Mouse (Mus musculus): ENCODE measurements around the gene Hoxc10. TPM values are rescaled to one million over a fixed set of nuclear protein-coding genes. Genes with fewer than 3 reads are reported as not detected.
A peak's percentile ranks its signal among the peaks of the same experiment; 100 is the strongest.

Gene Hoxc10
- total RNA-seq, 2 experiments from 2014 or later: not detected

- intact Hi-C loops (cut with DNase I): no loop called here
- no peak for DNase-seq (ENCODE audit: low spot score in 2 of 2)
Measured at GRCm38 (mm10) chr15:103002156-103002555, 35.6 kb downstream of the Hoxc10 start.

- intact Hi-C loops (cut with DNase I): no loop called here
- DNase-seq (ENCODE audit: low spot score in 2 of 2): no peak
Measured at GRCm38 (mm10) chr15:103002821-103003448, 36.3 kb downstream of the Hoxc10 start.

GRCm38 (mm10) chr15:103005308-103005707 is 38.7 kb downstream of the Hoxc10 start:
- intact Hi-C loops (cut with DNase I): no loop called here

GRCm38 (mm10) chr15:103005797-103006196 is 39.2 kb downstream of the Hoxc10 start:
- DNase-seq (ENCODE audit: low spot score in 2 of 2): no peak
- intact Hi-C loops (cut with DNase I): no loop called here

More at GRCm38 (mm10) chr15:103005308-103005707, 38.7 kb downstream of the Hoxc10 start:
- DNase-seq (ENCODE audit: low spot score in 2 of 2): no peak

- intact Hi-C loops (cut with DNase I): no loop called here
- DNase-seq (ENCODE audit: low spot score in 2 of 2): no peak
Measured at GRCm38 (mm10) chr15:103006326-103006725, 39.7 kb downstream of the Hoxc10 start.

GRCm38 (mm10) chr15:103009265-103010111 is 42.9 kb downstream of the Hoxc10 start:
- DNase-seq (ENCODE audit: low spot score in 2 of 2): no peak
- intact Hi-C loops (cut with DNase I): no loop called here

GRCm38 (mm10) chr15:103010112-103010846 is 43.7 kb downstream of the Hoxc10 start:
- intact Hi-C loops (cut with DNase I): no loop called here
- no peak for DNase-seq (ENCODE audit: low spot score in 2 of 2)

- intact Hi-C loops (cut with DNase I): no loop called here
- no peak for DNase-seq (ENCODE audit: low spot score in 2 of 2)
Measured at GRCm38 (mm10) chr15:103010847-103011555, 44.4 kb downstream of the Hoxc10 start.

GRCm38 (mm10) chr15:103011928-103012486 is 45.4 kb downstream of the Hoxc10 start:
- intact Hi-C loops (cut with DNase I): loop anchor here (2.0 kb wide), 1 partner anchor 161 kb away; no protein-coding TSS in a partner anchor
- DNase-seq (ENCODE audit: low spot score in 2 of 2): no peak

- peak; percentile 15 to 52 for DNase-seq (ENCODE audit: low spot score in 2 of 2)
Measured at GRCm38 (mm10) chr15:103013238-103013984, 46.8 kb downstream of the Hoxc10 start.

GRCm38 (mm10) chr15:103014166-103015008 is 47.8 kb downstream of the Hoxc10 start:
- no peak for DNase-seq (ENCODE audit: low spot score in 2 of 2)
- intact Hi-C loops (cut with DNase I): no loop called here

More at GRCm38 (mm10) chr15:103013238-103013984, 46.8 kb downstream of the Hoxc10 start:
- intact Hi-C loops (cut with DNase I): loop anchor here (1.0 to 2.0 kb wide), 2 partner anchors 152 to 159 kb away; no protein-coding TSS in a partner anchor

- DNase-seq (ENCODE audit: low spot score in 2 of 2): no peak
- intact Hi-C loops (cut with DNase I): no loop called here
Measured at GRCm38 (mm10) chr15:103015009-103015399, 48.4 kb downstream of the Hoxc10 start.

GRCm38 (mm10) chr15:103015406-103016166 is 49.0 kb downstream of the Hoxc10 start:
- no peak for DNase-seq (ENCODE audit: low spot score in 2 of 2)
- intact Hi-C loops (cut with DNase I): no loop called here

- no peak for DNase-seq (ENCODE audit: low spot score in 2 of 2)
- intact Hi-C loops (cut with DNase I): no loop called here
Measured at GRCm38 (mm10) chr15:103018636-103019035, 52.0 kb downstream of the Hoxc10 start, which contains the start of gene Hoxc4. Gene Hoxc4 (plus strand): TSS chr15:103018934.

GRCm38 (mm10) chr15:103020899-103021418 is 54.4 kb downstream of the Hoxc10 start:
- intact Hi-C loops (cut with DNase I): no loop called here
- no peak for DNase-seq (ENCODE audit: low spot score in 2 of 2)
